Mouse (Mus musculus): ENCODE data around the gene Akr1c14.

DNA sequence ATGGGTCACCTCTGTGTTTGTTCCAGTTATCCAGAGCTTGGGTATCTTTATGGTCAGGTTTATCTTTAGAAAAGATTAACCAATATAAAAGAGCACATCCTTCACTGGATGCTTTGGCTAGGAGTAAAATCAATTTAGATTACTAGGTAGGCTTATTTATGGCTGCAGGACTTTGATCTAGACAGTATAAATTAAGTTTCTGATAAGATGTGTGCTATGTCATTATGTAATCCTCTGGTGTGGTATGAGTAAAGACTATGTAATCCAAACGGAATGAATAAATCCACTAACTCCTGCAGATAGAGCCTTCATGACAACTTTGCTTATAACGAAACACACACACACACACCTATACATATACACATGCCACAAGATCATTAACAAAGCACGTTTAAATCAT lies 82.9 kb downstream of the Akr1c14 start:
- TF ChIP-seq CTCF (IDR thresholded peaks at IDR 0.05; ENCODE audit: low read depth, low read length) (no peak), GATA2 (IDR thresholded peaks at IDR 0.05; ENCODE audit: borderline replicate concordance, low read depth, low read length) (no peak), GATA1 (IDR thresholded peaks at IDR 0.05; ENCODE audit: borderline replicate concordance, low read length) (no peak)
